Mouse (Mus musculus) CD4-positive, CD25-positive, alpha-beta regulatory T cell, adult 4 months (primary cell): ENCODE data around the gene Maml3. TPM values are rescaled to one million over a fixed set of nuclear protein-coding genes. Genes with fewer than 3 reads are reported as not detected.

ENCODE experiments used
- ATAC-seq: one replicate; pipeline ENCODE4 v1.8.0; 2017
- polyA plus RNA-seq, 2 experiments: library from polyadenylated mRNA; unstranded; fragments of 100-300 nt; shearing (Covaris generic); gene quantifications; one replicate each; pipeline ENCODE4 v1.2.1; 2017

Gene Maml3
- polyA plus RNA-seq, 2 experiments from 2014 or later = 0.56 to 0.62 TPM

GRCm38 (mm10) chr3:52000871-52001517, 103.9 kb downstream of the Maml3 start:
- ATAC-seq = no peak

- peak; percentile 98 for ATAC-seq
Observed at GRCm38 (mm10) chr3:51999671-52000437, 105.0 kb downstream of the Maml3 start.

GRCm38 (mm10) chr3:51998511-51999399, 106.1 kb downstream of the Maml3 start:
- ATAC-seq = no peak

GRCm38 (mm10) chr3:51997616-51998015, 107.3 kb downstream of the Maml3 start:
- no peak for ATAC-seq

GRCm38 (mm10) chr3:51986507-51986906, 118.4 kb downstream of the Maml3 start:
- ATAC-seq = no peak

GRCm38 (mm10) chr3:51981496-51981895, 123.4 kb downstream of the Maml3 start:
- no peak for ATAC-seq

GRCm38 (mm10) chr3:51977654-51978352, 127.1 kb downstream of the Maml3 start:
- ATAC-seq = no peak

GRCm38 (mm10) chr3:51974601-51975000, 130.3 kb downstream of the Maml3 start:
- ATAC-seq = no peak

GRCm38 (mm10) chr3:51974153-51974552, 130.7 kb downstream of the Maml3 start:
- ATAC-seq = no peak

GRCm38 (mm10) chr3:51972576-51972975, 132.3 kb downstream of the Maml3 start:
- ATAC-seq = no peak

- no peak for ATAC-seq
Observed at GRCm38 (mm10) chr3:51970489-51970888, 134.4 kb downstream of the Maml3 start.

GRCm38 (mm10) chr3:51969451-51969850, 135.4 kb downstream of the Maml3 start:
- no peak for ATAC-seq

- ATAC-seq = no peak
Observed at GRCm38 (mm10) chr3:51965841-51966240, 139.0 kb downstream of the Maml3 start.

- ATAC-seq = no peak
Observed at GRCm38 (mm10) chr3:51965436-51965835, 139.4 kb downstream of the Maml3 start.

- no peak for ATAC-seq
Observed at GRCm38 (mm10) chr3:51965008-51965407, 139.9 kb downstream of the Maml3 start.

GRCm38 (mm10) chr3:51963891-51964593, 140.8 kb downstream of the Maml3 start:
- ATAC-seq = no peak

GRCm38 (mm10) chr3:51963151-51963791, 141.6 kb downstream of the Maml3 start:
- ATAC-seq = no peak

- no peak for ATAC-seq
Observed at GRCm38 (mm10) chr3:51958751-51959150, 146.1 kb downstream of the Maml3 start.

- no peak for ATAC-seq
Observed at GRCm38 (mm10) chr3:51954441-51954840, 150.4 kb downstream of the Maml3 start.

GRCm38 (mm10) chr3:51953927-51954326, 150.9 kb downstream of the Maml3 start:
- ATAC-seq = no peak
